Mouse (Mus musculus) embryo, embryonic 10.5 days (tissue): ENCODE measurements at regions not wholly inside any gene's neighbourhood (a gene's known extent, or its start where the extent isn't known, plus 50 kb on each side); places are given as distances from the start of the nearest gene placed in this dataset.

Experiments used
- DNase-seq: peaks from one replicate; pipeline ENCODE4 v3.0.0-alpha.2; 2015; ENCODE audit warnings: low spot score

GRCm38 (mm10) chr4:87665149-87665548, 368.0 kb downstream of the Mllt3 start:
- no peak for DNase-seq

GRCm38 (mm10) chr4:87662876-87663275, 370.3 kb downstream of the Mllt3 start:
- DNase-seq: no peak

GRCm38 (mm10) chr4:87658316-87658715, 374.8 kb downstream of the Mllt3 start:
- no peak for DNase-seq

GRCm38 (mm10) chr4:87657855-87658254, 375.3 kb downstream of the Mllt3 start:
- DNase-seq: no peak

GRCm38 (mm10) chr4:87653440-87654165, 379.6 kb downstream of the Mllt3 start:
- DNase-seq: no peak

GRCm38 (mm10) chr4:87652314-87652934, 380.7 kb downstream of the Mllt3 start:
- DNase-seq: no peak

GRCm38 (mm10) chr4:87651275-87651674, 381.9 kb downstream of the Mllt3 start:
- no peak for DNase-seq

DNA sequence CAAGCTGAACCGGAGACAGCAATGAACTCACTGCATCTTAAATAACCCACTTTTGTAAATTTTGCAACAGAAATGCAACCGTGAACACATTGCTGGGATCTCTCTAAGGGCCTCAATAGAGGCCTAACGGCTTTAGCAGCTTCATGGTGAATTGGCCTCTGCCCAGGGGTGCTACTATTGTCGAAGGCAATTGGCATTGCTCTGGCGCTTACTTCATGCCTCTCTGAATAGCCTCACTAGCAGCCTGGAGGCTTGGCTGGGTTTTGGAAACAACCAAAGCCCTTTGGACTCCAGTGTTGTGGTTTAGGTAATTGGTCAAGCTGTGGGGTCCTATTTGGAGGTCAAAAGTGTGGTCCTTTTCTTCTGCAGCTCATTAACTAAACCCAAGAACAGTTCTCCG, 382.3 kb downstream of the Mllt3 start:
- peak; percentile 58 for DNase-seq

- no peak for DNase-seq
Observed at GRCm38 (mm10) chr4:87650393-87650792, 382.8 kb downstream of the Mllt3 start.

DNA sequence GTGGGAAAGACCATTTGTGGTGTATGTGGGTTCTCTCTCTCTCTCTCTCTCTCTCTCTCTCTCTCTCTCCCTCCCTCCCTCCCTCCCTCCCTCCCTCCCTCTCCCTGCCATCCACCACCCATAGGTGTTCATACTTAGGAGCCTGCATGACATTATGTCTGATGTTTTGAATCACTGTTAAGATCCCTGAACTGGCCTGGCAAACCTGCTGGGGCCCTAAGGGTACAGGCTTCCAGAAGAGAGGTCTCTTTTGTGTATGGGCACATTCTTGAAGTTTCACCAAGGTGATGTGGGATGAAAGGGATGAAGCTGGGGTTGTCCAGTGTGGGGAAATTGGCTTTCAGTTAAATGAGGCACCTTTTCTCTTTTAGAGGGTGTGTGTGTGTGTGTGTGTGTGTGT, 384.2 kb downstream of the Mllt3 start:
- DNase-seq: no peak

- peak; percentile 81 for DNase-seq
Observed at GRCm38 (mm10) chr4:87647932-87648911, 384.9 kb downstream of the Mllt3 start.

DNA sequence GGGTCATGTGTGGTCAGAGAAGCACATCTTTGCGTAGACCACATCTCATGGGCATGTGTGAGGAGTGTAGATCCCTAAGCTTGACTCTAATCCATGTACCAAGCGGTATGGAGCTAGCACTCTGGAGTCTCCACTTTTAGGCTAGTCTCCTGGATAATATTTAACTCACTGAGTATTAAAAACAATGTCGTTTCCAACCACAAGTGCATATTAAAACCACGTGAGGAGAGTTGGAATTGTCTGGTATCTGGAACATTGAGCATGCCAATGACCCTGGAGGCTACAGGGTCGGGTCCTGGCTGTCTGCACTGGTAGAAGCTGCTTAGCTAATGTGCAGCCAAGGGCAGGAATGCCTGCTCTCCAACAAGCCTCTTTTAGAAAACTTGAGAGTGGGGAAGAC, 391.2 kb downstream of the Mllt3 start:
- DNase-seq: no peak

GRCm38 (mm10) chr4:87641551-87641950, 391.6 kb downstream of the Mllt3 start:
- no peak for DNase-seq

GRCm38 (mm10) chr4:87638380-87638646, 394.9 kb downstream of the Mllt3 start:
- no peak for DNase-seq

DNA sequence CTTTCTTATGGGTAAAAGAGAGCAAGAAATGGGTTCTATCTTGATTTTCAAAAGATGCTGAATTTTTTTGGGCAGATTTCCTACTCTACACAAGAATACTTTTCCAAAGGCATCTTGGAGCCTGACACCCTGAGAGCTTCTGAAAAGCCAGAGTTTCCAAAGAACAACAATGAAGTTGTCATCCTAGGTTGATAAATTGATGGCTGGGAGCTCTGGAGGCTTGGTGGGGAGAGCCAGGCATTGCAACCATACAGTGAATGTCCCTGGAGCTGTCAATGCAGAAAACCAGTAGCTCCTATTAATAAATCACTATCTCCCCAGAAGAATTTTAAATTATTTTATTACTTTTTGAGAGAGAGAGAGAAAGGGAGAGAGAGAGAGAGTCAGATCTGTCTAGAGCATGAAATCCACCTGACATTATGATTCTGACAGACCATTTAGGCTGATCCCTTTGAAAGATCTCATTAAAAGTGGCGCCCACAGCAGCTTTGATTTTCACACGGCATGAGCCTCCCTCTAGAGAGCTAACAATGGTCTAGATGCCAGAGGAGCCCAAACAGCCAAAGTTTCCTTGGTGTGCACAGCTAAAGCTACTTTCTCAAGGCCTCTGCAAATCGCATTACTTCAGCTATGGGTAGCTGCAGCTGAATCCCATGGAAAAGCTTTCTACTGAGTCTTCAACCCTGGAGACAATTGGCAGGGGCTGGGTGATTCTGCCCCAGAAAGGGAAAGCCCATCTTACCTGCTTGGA, 395.4 kb downstream of the Mllt3 start:
- DNase-seq: peak; percentile 63

GRCm38 (mm10) chr4:87611116-87611515, 380.8 kb upstream of the Slc24a2 start:
- DNase-seq: no peak

DNA sequence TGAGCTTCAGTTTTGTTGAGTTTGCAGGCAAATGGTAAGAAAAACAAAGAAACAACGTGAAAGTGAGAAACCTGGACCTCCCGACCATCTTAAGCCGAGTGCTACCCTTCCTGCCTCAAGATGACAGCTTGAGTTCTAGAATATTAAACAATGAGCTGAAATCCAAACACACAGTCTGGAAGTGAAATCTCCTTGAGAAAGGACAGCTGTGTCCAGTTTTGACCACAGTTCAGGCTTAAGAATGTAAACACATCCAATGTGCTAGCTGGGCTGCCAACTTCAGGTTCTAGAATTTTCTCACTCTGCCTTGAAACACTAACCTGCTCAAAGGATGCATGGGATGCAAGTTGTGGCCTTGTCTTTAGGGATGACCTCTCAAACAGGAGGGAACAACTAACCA, 363.4 kb upstream of the Slc24a2 start:
- DNase-seq: no peak

DNA sequence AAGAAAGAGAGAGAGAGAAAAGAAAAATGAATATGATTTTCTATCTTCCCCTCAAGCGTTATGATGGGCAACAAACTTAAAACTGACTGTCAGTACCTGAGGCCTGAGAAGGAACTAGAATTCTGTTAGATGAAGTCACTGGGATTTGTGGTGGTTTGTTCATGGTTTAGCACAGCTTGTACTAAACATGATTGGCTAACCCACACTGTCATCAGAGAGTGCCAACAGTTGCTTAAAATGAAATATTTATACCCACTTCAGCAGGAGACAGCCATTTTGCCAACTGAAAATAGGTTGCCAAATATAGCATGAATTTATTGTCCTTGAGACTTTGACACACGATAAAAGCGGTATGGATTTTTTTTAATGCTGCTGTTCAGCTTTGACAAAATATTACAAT, 360.5 kb upstream of the Slc24a2 start:
- no peak for DNase-seq

GRCm38 (mm10) chr4:87578164-87578563, 347.9 kb upstream of the Slc24a2 start:
- DNase-seq: peak; percentile 64

- no peak for DNase-seq
Observed at GRCm38 (mm10) chr4:87570950-87571349, 340.7 kb upstream of the Slc24a2 start.

- DNase-seq: peak; percentile 40
Observed at GRCm38 (mm10) chr4:87570470-87570891, 340.2 kb upstream of the Slc24a2 start.

- no peak for DNase-seq
Observed at GRCm38 (mm10) chr4:87566616-87567015, 336.3 kb upstream of the Slc24a2 start.
